Mouse (Mus musculus): ENCODE results near the gene Glb1.
"Not testable (repeated sequence)": the region's sequence is repeated elsewhere in the genome, so short reads cannot be mapped to it uniquely, and the experiment has no call there.

Glb1 gene

DNA sequence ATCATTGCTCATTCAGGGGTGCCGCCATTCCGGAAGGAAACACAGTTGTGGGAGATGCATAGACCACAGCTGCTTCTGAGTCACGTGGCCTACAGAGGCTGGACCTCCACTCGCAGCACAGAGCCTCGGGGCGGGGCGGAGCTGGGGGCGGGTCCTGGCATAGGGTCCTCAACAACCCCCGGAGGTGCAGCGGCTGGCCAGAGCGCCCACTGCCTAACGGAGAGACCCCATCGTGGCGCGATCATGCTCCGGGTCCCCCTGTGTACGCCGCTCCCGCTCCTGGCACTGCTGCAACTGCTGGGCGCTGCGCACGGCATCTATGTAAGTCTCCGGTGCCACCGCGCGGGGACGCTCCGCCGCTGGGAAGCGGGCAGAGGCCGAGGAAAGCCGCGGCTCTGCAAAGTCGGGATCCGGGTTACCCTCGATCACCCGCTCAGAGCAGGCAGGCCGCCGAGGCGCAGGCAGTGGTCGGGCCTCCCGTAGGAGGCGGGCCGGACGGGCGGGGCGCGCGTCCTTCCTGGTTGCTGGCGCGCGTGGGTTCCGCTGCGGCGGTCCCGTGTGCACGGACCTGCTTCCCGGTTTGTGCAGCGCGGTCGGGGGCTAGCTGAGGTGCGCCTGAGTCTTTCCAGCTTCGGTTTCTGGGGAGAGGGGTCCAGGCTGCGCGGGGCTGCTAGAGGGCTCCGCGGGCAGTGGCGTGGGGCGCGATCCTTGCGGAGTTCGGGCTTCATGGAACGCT lies at the start of gene Glb1, which contains the start of gene Tmppe:
TSS of gene Glb1 (plus strand) at position 128 of the 736 bp plus-strand sequence.
TSS of gene Tmppe (plus strand) at position 157 of the 736 bp plus-strand sequence.
- in situ Hi-C loops (cut with MseI, MboI) = no loop called here

DNA sequence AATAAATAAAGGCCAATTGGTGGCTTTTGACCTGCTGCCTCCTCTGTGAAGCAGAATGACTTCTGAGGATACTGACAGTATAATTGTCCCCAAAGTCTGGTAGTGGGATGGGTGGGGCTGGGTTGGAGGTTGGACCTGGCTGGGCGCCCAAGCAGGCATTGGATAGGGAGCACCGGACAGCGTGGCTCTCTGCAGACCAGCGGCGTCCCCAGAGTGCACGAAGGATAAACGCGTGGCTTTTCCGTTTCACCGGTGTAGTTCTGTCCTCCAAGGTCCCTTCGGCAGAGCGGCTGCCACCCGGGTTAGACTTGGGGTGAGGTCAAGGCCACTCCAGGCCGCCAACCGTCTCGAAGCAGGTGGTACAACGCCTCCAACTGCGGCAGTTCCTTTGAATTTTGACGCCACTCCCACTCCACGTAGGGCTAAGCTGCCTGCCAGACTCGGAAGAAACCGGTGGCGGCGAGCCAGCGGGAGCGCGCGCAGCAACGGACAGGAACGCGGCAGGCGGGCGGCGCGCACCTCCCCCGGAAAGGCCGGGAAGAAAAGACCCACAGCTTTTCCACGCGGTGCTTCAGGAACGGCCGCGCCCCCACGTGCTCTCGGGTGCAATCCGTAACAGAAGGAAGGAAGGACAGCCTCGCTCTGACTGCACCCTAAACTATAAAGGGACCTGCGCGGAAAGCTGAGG lies 32.9 kb upstream of the Glb1 start:
- in situ Hi-C loops (cut with MseI, MboI) = no loop called here

DNA sequence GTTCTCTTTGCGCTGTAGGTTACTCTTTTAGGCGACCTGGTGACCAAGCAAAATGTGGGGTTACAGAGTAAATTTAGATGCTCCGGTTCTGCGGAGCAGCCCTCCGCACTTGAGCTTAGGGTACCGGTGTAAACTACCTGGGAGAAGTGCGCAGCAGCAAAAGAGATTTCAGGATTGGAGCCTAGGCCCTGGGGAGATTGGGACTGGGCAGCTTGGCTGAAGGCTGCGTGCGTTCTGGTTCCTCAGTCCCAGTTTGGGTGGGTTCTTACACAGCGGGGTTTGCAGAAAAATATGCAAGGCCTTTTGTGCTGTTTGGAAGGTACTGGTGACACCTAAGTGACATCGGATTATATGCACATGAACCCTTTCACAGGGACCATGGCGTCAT lies 32.4 kb upstream of the Glb1 start:
- in situ Hi-C loops (cut with MseI, MboI) = no loop called here

DNA sequence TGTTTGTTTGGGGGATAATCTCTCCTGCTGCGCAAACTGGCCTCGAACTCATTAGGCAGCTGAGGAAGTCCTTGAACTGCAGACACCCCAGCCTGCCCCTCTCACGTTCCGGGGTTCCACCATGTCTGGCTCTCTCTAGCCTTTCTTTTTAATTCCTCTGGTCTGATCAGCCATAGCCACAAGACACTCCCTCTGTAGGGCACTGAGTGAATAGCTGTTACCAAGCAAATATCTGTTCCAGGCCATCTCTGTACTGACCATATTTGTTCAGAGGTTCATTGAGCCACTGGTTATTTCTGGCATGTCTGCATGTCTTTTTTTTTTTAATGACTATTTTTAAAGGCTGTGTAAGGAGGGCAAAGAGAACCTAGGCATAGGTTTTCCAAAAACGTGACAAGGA lies 31.5 kb upstream of the Glb1 start:
- in situ Hi-C loops (cut with MseI, MboI) = not testable (repeated sequence)

DNA sequence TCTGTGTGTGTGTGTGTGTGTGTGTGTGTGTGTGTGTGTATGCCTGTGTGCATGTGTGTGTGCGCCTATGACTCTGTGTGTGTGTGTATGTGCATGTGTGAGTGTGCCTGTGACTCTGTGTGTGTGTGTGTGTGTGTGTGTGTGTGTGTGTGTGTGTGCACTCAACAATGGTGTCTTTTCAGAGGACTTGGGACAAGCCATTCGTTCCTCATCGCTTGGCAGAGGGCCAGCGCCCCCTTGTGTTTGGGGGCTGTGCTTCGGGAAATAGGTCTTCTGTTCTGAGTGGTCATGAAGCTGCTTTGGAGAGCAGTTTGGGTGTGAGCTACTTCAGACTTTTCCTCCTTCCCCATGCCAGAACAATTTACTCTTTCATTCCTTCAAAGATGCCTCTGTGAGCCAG lies 29.2 kb upstream of the Glb1 start:
- in situ Hi-C loops (cut with MseI, MboI) = loop anchor here in 1 of 2 experiments (5.0 to 10.0 kb wide), 2 partner anchors 47 to 279 kb away; no protein-coding TSS in a partner anchor

DNA sequence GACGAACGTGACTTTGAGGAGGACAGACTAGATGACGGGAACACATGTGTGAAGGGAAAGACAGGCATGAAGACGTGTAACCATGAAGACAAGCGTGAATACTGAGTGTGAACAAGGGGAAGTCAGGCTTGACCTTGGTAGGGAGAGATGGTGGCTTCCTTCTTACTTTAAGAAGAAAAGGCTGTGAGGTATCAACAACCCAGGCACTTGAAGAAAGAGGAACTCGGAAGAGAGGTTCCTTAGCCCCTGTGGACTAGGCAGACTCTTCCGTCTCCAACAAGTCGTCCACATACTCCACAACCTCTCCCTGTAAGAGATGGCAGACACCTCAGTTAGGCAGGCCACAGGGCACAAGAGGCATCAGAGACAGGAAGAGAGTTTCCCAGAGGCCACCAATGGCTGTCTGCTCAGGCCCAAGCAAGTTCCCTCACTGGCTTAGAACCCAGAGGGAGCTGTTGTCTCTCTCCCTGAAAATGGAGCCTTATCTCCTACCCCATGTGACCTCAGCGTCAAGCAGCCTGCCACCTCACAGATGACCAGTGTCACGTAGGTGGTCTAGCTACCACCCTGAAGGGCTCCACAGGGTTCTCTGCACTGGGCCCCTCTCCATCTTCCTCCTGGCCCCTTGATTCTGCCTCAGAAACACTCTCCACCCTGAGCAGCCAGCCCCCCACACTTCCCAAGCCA lies 25.5 kb upstream of the Glb1 start:
- in situ Hi-C loops (cut with MseI, MboI) = loop anchor here in 1 of 2 experiments (10.0 kb wide), 1 partner anchor 51 kb away; no protein-coding TSS in a partner anchor

DNA sequence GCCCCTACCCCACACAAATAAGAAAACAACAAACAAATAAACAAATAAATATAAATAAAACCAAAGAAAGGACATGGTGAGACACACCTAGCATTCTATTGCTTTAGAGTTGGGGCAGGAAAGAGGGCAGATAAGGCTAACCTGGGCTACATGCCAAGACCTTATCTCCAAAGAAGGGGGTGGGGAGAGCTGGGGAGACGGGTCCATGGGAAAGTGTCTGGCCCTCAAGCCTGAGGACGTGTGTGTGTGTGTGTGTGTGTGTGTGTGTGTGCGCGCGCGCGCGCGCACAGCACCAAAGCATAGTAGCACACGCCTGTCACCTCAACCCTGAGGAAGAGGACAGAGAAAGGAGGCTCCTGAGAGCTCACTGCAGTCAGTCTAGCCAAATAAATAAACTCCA lies 23.7 kb upstream of the Glb1 start:
- in situ Hi-C loops (cut with MseI, MboI) = loop anchor here in 1 of 2 experiments (10.0 kb wide), 1 partner anchor 52 kb away; no protein-coding TSS in a partner anchor

DNA sequence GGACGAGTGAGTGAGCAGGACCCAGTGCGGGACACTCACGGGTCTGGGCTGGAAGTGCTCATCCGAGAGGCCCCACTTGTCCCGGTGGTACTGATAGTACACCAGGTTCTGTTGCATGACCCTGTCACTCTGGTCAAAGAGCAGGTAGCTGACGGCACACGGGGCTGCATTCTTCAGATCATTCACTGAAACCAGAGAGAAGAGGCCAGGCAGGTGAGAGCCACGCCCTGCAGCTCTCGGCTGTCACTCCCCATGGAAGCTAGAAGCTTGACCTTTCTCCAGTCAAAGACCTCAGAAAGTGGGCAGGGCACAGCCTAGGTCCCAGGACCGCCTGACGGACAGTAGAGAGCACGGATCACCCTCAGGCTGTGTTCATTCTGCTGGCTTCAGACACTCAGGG lies 21.0 kb upstream of the Glb1 start:
- in situ Hi-C loops (cut with MseI, MboI) = loop anchor here (10.0 kb wide), 1 partner anchor 55 kb away; no protein-coding TSS in a partner anchor

DNA sequence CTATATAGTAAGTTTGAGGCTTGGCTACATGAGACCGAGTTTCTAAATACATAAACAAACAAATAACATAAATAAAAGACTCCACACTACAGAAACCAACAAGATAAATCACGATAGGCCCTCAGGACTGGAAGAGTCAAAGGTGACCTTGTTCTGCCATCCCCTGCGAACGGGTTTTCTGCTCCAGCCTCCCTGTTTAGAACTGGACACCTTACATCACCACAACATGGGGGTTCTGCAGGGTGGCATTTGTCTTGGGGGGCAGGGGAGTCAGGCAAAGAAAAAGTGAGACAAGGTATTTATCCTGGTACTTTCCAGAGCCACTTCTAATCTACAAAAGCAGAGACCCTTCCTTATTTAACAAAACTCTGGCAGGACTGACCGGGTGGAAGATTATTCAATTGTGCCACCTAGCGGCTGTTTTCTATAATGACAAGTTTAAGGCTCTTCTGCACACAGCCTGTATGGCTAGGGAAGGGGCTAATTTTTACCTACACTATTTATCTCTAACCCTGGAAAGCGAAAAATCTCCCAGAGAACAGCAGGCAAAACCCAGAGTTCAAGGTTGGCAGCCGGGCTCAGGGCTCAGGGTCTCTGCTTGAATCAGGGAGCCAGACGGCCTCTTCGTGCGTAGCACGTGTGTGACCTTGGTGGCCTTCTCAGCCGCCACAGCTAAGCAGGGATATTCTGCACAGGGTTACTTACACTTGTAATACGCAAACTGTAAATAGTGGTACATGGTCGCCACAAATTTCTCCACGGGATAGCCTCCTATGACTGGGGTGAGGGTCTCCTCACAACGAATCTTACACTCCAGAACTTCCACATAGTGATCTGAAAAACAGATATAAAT lies 19.8 kb upstream of the Glb1 start:
- in situ Hi-C loops (cut with MseI, MboI) = loop anchor here in 1 of 2 experiments (10.0 kb wide), 1 partner anchor 56 kb away; no protein-coding TSS in a partner anchor

DNA sequence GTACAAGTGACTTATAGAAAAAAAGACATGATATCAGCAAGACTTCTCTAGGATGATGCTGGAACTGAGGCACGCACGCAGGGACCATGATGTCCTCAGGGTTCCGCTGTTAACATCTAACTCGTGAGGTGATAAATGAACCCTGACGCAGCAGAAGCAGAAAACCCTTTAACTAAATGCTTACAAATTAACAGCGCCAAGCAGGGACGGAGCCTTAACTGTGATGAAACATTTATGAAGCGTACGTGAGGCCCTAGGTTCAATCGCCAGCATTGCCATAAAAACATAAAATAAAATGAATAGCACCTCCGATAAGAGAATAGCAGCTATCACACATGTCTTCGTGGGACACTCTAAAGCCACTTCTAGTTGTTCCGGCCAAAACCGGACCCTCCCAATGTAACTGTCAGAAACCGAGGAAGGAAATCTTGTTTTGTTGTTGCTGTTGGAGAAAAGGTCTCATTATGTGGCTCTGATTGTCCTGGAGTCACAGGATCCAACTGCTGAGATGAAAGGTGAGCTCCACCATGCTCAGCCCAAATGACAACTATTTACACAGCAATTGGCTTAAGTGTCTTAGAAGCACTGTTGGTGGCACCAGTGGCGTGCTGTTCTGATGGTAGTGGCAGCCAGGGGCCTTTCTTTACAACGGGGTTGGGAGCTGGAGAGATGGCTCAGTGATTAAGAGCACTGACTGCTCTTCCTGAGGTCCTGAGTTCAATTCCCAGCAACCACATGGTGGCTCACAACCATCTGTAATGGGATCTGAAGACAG lies 17.8 kb upstream of the Glb1 start:
- in situ Hi-C loops (cut with MseI, MboI) = loop anchor here in 1 of 2 experiments (10.0 kb wide), 1 partner anchor 58 kb away; no protein-coding TSS in a partner anchor

DNA sequence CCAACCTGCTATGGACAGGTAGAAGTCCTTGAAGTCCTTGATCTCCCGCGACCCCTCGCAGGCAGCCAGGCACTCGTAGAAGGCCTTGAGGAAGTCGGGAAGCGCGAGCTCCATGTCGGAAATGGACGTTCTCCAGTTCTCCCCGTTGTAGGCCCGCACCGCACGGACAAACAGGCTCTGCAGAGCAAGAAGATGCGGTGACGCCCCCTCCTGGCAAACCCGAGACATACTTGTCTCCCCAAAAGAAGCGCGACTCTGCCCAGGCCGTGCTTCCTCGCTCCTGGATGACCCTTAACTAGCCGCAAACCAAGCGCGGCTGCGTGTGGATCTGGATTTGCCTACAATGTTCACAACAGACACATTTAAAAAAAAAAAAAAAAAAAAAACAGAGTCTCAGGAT lies 16.2 kb upstream of the Glb1 start:
- in situ Hi-C loops (cut with MseI, MboI) = loop anchor here in 1 of 2 experiments (10.0 kb wide), 1 partner anchor 60 kb away; no protein-coding TSS in a partner anchor

DNA sequence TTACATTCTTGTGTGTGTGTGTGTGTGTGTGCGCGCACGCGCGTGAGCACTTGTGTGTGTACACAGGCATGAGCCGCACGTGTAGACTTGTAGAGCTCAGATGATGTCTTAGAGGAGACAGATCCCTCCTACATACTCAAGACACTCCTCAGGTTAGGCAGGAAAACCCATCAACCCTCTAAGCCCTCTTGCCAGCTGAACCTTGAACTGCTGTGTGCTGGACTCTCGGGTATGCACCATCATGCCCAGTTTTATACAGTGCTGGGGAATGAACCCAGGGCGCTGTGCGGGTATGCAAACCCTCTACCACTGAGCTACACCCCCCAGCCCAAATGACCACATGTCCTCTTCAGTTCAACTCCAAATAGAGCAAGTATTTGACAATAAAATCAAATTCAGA lies 15.7 kb upstream of the Glb1 start:
- in situ Hi-C loops (cut with MseI, MboI) = loop anchor here in 1 of 2 experiments (10.0 kb wide), 1 partner anchor 60 kb away; no protein-coding TSS in a partner anchor

DNA sequence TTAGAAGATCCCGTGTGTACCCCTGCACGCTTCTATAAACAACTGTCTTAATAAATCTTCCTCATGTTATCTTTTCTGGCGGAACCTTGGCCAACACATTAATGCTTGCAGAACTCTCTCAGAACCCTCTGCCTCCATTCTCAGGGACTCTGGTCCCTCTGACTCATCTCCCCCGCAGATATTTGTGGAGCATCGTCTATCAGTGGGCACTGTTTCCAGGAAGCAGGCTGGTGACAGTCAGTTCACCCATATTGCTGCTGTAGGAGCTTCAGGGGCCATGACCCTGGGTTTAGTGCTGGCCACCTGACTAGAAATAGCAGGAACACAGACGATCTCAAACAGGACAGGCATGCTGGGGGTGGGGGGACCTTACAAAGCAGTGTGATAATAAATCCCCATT lies 13.8 kb upstream of the Glb1 start:
- in situ Hi-C loops (cut with MseI, MboI) = loop anchor here in 1 of 2 experiments (10.0 kb wide), 1 partner anchor 62 kb away; no protein-coding TSS in a partner anchor

DNA sequence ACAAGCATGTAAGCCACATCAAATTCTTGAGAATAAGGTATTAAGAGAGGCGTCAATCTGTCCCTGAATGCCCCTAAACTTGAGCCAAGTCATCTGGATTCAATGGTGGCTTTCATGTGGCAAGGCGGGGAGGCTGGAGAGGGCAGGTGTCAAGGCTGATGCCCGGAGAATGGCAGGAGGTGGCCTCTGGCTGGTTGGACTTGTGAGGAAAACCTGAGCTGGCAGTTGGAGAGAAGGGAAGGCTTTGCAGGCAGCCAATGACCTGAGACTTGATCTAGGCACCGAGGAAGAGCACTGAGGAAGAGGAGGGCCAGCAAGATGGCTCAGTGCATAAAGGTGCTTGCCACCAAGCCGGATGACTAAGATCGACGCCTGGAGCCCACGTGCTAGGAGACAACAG lies 12.6 kb upstream of the Glb1 start:
- in situ Hi-C loops (cut with MseI, MboI) = loop anchor here in 1 of 2 experiments (10.0 kb wide), 1 partner anchor 63 kb away; no protein-coding TSS in a partner anchor

DNA sequence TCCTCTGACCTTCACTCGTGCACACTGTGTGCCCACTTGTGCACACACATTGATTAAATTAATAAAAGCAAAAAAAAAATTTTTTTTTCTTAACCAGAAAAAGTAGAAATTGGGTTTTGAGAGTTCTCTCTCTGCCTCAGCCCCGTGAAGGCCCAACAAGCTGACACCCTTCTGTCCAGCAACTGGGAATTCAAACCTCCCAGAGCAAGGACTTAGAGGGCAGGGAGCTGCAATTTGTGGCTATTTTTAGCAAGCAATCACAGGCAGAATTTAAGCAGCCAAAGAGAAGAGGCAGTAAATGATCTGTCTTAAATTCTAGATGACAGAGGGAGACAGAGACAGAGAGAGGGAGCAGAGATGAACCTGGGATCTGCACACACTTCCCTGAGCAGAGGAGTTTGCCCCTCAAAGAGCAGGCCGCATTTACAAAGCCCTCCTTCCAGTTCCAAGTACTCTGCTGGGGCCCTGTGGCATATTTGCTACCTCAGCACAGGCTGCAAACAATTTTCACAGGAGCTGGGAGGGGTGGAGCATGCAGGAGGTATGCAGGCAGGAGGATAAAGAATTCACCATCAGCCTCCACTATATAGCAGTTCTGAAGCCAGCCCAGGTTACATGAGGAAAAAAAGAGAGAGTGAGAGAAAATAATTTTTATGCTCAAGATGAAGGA lies 12.0 kb upstream of the Glb1 start:
- in situ Hi-C loops (cut with MseI, MboI) = loop anchor here in 1 of 2 experiments (10.0 kb wide), 1 partner anchor 64 kb away; no protein-coding TSS in a partner anchor

DNA sequence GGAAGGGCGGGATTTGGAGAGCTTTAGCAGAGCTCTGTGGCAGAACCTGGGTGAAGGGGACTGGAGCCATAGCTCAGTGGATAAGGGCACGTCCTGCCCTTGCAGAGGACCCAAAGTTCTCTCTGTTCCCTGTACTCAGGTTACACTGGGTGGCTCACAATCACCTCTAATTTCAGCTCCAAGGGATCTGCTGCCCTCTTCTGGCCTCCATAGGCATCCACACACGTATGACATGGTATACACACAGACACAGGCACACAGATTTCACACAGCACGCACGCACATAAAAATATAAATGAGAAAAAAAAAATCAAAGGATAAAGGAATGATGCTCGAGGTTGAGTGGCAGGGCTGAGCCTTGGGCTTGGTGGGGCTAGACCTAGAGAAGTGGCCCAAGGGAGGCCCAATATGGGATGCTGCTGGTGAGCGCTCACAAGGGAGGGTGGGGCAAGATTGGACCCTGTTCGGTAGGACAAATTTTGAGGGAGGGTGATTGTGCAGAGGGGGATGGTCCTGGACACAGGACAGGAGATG lies 11.4 kb upstream of the Glb1 start:
- in situ Hi-C loops (cut with MseI, MboI) = loop anchor here in 1 of 2 experiments (10.0 kb wide), 1 partner anchor 65 kb away; no protein-coding TSS in a partner anchor

DNA sequence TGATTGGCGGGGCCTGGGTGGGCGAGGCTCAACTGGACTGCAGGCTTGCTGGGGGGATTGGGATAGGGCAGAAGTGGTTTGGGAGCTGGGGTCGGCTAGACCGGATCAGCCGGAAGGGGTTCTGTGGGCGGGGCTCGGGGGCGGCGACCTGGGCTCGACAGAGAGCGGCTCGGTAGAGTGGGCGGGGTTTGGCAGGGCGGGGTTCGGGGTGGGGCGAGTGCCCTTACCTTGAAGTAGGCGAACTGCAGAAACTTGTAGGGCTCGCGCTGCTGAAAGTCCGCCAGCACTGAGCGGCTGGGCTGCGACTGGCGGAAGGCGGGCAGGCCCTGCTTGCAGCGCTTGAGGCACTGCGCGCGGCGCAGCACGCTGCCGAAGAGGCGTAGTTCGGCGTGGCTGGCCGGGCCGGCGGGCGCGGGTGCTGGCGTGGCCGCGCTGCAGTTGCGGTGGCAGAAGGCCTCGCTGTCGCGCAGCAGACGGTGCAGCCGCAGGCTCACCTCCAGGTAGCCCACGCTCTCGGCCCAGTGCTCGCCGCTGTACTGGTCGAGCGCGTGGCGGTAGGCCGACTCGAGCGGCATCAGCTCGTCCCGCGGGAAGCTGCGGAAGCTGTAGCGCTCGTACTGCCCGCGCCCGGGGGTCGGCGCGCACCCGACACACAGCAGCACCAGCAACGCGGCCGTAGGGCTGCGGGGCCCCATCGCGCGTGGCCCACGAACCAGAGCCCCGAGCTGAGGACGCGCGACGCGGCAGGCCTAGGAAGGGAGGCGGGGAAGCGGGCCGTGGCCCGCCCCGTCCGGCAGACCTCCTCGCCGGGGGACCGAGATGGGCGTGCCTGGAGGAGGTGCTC lies 10.7 kb upstream of the Glb1 start, which contains the start of gene Crtap:
TSS of gene Crtap (minus strand) at position 771 of the 844 bp plus-strand sequence.
- in situ Hi-C loops (cut with MseI, MboI) = loop anchor here in 1 of 2 experiments (10.0 kb wide), 1 partner anchor 65 kb away; no protein-coding TSS in a partner anchor

DNA sequence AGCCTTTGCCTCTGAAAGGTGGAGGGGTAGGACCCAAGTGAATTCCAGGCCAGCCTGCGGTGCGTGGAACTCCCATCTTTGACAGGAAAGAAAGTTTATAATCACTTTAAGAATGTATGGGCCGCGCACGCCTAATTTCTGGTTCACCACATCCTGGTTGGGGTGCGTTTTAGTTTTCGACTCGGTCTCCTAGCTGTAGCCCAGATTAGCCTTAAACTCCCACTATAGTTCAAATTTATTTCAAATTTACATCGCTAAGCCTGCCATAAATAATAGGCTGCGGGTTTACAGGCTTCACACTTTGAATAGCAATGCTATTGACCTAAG lies 10.2 kb upstream of the Glb1 start:
- in situ Hi-C loops (cut with MseI, MboI) = no loop called here
